Mouse (Mus musculus): ENCODE results near the gene Maml2.
A peak's percentile ranks its signal among the peaks of the same experiment; 100 is the strongest.

The Maml2 gene

GRCm38 (mm10) chr9:13495530-13495929 lies 197.8 kb downstream of the Maml2 start:
- DNase-seq: no peak

GRCm38 (mm10) chr9:13497016-13497415 lies 199.3 kb downstream of the Maml2 start:
- no peak for DNase-seq

- no peak for DNase-seq
These were observed 200.1 kb downstream of the Maml2 start for GRCm38 (mm10) chr9:13497690-13498333.

GRCm38 (mm10) chr9:13500045-13500444 lies 202.3 kb downstream of the Maml2 start:
- DNase-seq: no peak

- no peak for DNase-seq
These were observed 207.3 kb downstream of the Maml2 start for GRCm38 (mm10) chr9:13505024-13505423.

GRCm38 (mm10) chr9:13506956-13507821 lies 209.4 kb downstream of the Maml2 start:
- no peak for DNase-seq

- DNase-seq: no peak
These were observed 210.0 kb downstream of the Maml2 start for GRCm38 (mm10) chr9:13507822-13508188.

- no peak for DNase-seq
These were observed 212.0 kb downstream of the Maml2 start for GRCm38 (mm10) chr9:13509751-13510150.

GRCm38 (mm10) chr9:13510621-13511369 lies 213.0 kb downstream of the Maml2 start:
- peak; percentile 65 for DNase-seq

GRCm38 (mm10) chr9:13513135-13513534 lies 215.4 kb downstream of the Maml2 start:
- no peak for DNase-seq

GRCm38 (mm10) chr9:13514435-13514834 lies 216.7 kb downstream of the Maml2 start:
- no peak for DNase-seq

GRCm38 (mm10) chr9:13515976-13516375 lies 218.2 kb downstream of the Maml2 start:
- DNase-seq: no peak

- DNase-seq: no peak
These were observed 220.3 kb downstream of the Maml2 start for GRCm38 (mm10) chr9:13518031-13518430.

GRCm38 (mm10) chr9:13518441-13518971 lies 220.7 kb downstream of the Maml2 start:
- no peak for DNase-seq

- DNase-seq: no peak
These were observed 224.5 kb downstream of the Maml2 start for GRCm38 (mm10) chr9:13522061-13522820.

GRCm38 (mm10) chr9:13523046-13523445 lies 225.3 kb downstream of the Maml2 start:
- DNase-seq: no peak

- DNase-seq: no peak
These were observed 227.3 kb downstream of the Maml2 start for GRCm38 (mm10) chr9:13525075-13525474.

GRCm38 (mm10) chr9:13525561-13526255 lies 228.0 kb downstream of the Maml2 start:
- DNase-seq: no peak

GRCm38 (mm10) chr9:13530575-13530974 lies 232.8 kb downstream of the Maml2 start:
- DNase-seq: no peak

- no peak for DNase-seq
These were observed 235.4 kb downstream of the Maml2 start for GRCm38 (mm10) chr9:13533076-13533707.

GRCm38 (mm10) chr9:13535803-13536202 lies 238.0 kb downstream of the Maml2 start:
- no peak for DNase-seq
